Mouse (Mus musculus): ENCODE results near the gene 9130204L05Rik.

The 9130204L05Rik gene

DNA sequence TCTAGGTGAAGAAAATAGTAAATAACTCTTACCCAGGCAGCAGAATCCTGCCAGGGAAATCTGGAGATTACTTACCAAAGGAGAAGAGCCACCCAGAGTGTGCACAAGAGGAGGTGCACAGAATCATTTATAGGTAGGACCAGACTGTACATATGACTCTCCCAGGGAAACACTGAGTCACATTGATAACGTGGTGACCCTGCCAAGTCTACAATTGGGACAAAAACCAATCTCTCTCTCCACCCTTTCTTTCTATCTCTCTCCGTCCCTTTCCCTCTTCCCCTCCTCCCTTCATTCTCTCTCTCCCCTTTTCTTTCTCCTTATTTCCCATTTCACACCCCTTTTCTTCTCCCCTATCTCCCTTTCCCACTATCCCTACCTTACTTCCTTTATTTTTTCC, at the start of gene 9130204L05Rik:
9130204L05Rik (minus strand) TSS at position 101 of the 400 bp plus-strand sequence.
- TF ChIP-seq GATA4 (IDR thresholded peaks at IDR 0.05; ENCODE audit: insufficient replicate concordance, low read length) = no peak

DNA sequence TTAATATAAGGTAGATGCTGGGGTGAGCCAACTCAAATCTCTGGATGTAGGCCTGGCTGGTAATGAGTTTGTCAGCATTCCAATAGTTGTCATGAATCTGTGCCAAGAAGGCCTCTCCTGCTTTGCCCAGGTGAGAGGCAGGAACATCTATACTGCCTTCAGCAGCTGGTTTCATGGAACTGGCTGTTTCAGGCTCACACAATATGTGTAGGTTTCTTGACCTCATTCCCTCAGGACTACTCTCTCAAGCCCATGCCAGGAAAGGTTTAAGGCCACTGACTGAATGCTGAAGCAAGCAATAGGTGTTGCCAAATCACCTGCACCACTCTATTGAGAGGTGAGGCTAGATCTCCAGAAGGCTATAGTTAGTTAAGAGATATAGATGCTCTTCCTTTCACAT, 18.1 kb upstream of the 9130204L05Rik start:
- no peak for TF ChIP-seq GATA4 (IDR thresholded peaks at IDR 0.05; ENCODE audit: insufficient replicate concordance, low read length)

GRCm38 (mm10) chr3:91059211-91059610, 31.4 kb downstream of the 9130204L05Rik start:
- TF ChIP-seq GATA4 (IDR thresholded peaks at IDR 0.05; ENCODE audit: insufficient replicate concordance, low read length) = no peak

GRCm38 (mm10) chr3:91052654-91053053, 37.9 kb downstream of the 9130204L05Rik start:
- TF ChIP-seq GATA4 (IDR thresholded peaks at IDR 0.05; ENCODE audit: insufficient replicate concordance, low read length) = no peak

Data from liver, adult (tissue).